Mouse (Mus musculus) stomach, embryonic 14.5 days (tissue): ENCODE results near the gene Nkiras1. TPM values are rescaled to one million over a fixed set of nuclear protein-coding genes. Genes with fewer than 3 reads are reported as not detected.
A peak's percentile ranks its signal among the peaks of the same experiment; 100 is the strongest.

Experiments
- ATAC-seq: fragments of 200-750 bp; cut with Nextera tagmentation; 2 replicates; pipeline ENCODE4 v1.8.0; 2017; ENCODE audit warnings: low read depth, moderate TSS enrichment; ENCODE audit not compliant: insufficient number of reproducible peaks, insufficient read depth, low FRiP score
- H3K27ac ChIP-seq: fragments of 300-500 bp; sonication (generic); 2 replicates; pipeline ENCODE4 v1.5.1; 2014; ENCODE audit warnings: mild to moderate bottlenecking, low read length, moderate library complexity, mixed read lengths
- H3K27me3 ChIP-seq: fragments of 300-500 bp; sonication (generic); 2 replicates; pipeline ENCODE4 v1.6.1; 2014; ENCODE audit warnings: low read length, control low read depth, mixed read lengths; ENCODE audit not compliant: control insufficient read depth, insufficient read depth
- H3K36me3 ChIP-seq: fragments of 300-500 bp; sonication (generic); 2 replicates; pipeline ENCODE4 v1.6.1; 2014; ENCODE audit warnings: mild to moderate bottlenecking, control low read depth, low read length, moderate library complexity, mixed read lengths; ENCODE audit not compliant: control insufficient read depth, insufficient read depth
- H3K4me1 ChIP-seq: fragments of 300-500 bp; sonication (generic); 2 replicates; pipeline ENCODE4 v1.6.1; 2014; ENCODE audit warnings: low read length, control low read depth, mixed read lengths; ENCODE audit not compliant: control insufficient read depth, insufficient read depth
- H3K4me2 ChIP-seq: fragments of 300-500 bp; sonication (generic); replicated peaks from 2 replicates; pipeline ENCODE4 v1.6.1; 2014; ENCODE audit warnings: low read depth, low read length, control low read depth
- H3K4me3 ChIP-seq: fragments of 300-500 bp; sonication (generic); 2 replicates; pipeline ENCODE4 v1.5.1; 2014; ENCODE audit warnings: low read depth, low read length, control low read depth
- H3K9ac ChIP-seq: fragments of 300-500 bp; sonication (generic); replicated peaks from 2 replicates; pipeline ENCODE4 v1.6.1; 2014; ENCODE audit warnings: low read depth, mild to moderate bottlenecking, control low read depth, low read length, moderate library complexity, mixed read lengths
- H3K9me3 ChIP-seq: fragments of 300-500 bp; sonication (generic); 2 replicates; pipeline ENCODE4 v1.6.1; 2016; ENCODE audit warnings: low read depth, low read length, control low read depth; ENCODE audit not compliant: control insufficient read depth
- WGBS: fragments of 180-500 bp; shearing (Covaris S2); extraction: QIAGEN DNeasy Blood & Tissue Kit; methylation state at CpG from one replicate; pipeline ENCODE4 v1.1.7; 2014; 5-methylcytosine and 5-hydroxymethylcytosine counted together
- polyA plus RNA-seq: library from polyadenylated mRNA; unstranded; fragments of >200 nt; fragmentation: Nextera tagmentation; extraction: Ambion mirVana; gene quantifications from 2 replicates; pipeline ENCODE4 v1.2.1, GENCODE M21; 2014

Nkiras1 gene
- polyA plus RNA-seq, 1 experiment from 2014 or later, result 19.0 TPM

- H3K4me2 ChIP-seq, result no peak overlapping the region
- H3K27me3 ChIP-seq, result no peaks in the 10 kb centered on the region
- no peaks in the 10 kb centered on the region for H3K4me1 ChIP-seq
- H3K36me3 ChIP-seq, result 0 out of 2 replicates have a peak, but pooled peaks cover 4% of the 10 kb centered on the region
- H3K9me3 ChIP-seq, result no peaks in the 10 kb centered on the region
- no peak overlapping the region for H3K4me3 ChIP-seq
- 68% methylated on average over 11 of the region's 11 CpGs for WGBS
- H3K27ac ChIP-seq, result no peak overlapping the region
- no peak overlapping the region for H3K9ac ChIP-seq
- ATAC-seq, result no peak
Measured at GRCm38 (mm10) chr14:18317457-18318411, 46.8 kb downstream of the Nkiras1 start.

DNA sequence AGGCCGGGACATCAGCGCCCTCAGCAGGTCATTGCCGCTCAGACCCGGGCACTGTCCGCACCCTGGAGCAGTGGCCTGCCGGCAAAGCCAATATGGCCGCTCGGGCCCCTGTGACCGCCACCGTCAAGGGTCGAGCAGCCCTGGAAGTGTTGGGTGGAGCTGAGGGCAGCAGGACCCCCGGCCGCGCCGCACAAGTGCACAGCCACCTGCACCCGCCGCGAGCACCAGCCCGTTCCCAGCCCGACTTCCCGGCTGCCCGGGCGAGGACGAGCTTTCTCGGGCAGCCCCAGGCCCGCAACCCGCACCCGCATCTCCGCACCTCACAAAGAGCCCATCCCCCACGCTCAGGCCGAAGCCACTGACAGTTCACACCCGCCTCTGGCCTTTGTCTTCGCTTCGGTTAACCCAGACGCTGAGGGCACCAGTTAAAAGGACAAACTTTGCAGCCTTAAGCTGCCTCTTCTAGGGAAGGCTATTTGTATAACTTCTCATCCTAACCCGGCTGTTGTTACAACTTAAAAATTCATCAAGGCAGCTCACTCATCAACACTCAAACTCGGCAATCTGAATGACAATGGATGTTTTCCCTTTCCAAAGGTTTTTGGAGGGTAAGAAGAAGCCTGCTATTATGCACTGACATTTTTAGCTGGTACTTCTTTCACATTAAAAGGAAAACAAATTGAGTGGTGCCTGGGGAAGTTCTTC, 56.2 kb downstream of the Nkiras1 start:
- no peak overlapping the region for H3K27ac ChIP-seq
- peak overlapping the region; percentile 75 for H3K4me2 ChIP-seq
- H3K9ac ChIP-seq, result peak overlapping the region; percentile 30; the same call in 1 of the 2 replicates
- no peaks in the 10 kb centered on the region for H3K27me3 ChIP-seq
- peaks cover 9% of the 10 kb centered on the region; the same call in 1 of the 2 replicates for H3K36me3 ChIP-seq
- H3K9me3 ChIP-seq, result no peaks in the 10 kb centered on the region
- peak; percentile 29; the same call in 1 of the 2 replicates for ATAC-seq
- WGBS, result 3% methylated on average over 37 of the region's 37 CpGs
- peak overlapping the region; percentile 34 for H3K4me3 ChIP-seq
- peaks cover 16% of the 10 kb centered on the region for H3K4me1 ChIP-seq

DNA sequence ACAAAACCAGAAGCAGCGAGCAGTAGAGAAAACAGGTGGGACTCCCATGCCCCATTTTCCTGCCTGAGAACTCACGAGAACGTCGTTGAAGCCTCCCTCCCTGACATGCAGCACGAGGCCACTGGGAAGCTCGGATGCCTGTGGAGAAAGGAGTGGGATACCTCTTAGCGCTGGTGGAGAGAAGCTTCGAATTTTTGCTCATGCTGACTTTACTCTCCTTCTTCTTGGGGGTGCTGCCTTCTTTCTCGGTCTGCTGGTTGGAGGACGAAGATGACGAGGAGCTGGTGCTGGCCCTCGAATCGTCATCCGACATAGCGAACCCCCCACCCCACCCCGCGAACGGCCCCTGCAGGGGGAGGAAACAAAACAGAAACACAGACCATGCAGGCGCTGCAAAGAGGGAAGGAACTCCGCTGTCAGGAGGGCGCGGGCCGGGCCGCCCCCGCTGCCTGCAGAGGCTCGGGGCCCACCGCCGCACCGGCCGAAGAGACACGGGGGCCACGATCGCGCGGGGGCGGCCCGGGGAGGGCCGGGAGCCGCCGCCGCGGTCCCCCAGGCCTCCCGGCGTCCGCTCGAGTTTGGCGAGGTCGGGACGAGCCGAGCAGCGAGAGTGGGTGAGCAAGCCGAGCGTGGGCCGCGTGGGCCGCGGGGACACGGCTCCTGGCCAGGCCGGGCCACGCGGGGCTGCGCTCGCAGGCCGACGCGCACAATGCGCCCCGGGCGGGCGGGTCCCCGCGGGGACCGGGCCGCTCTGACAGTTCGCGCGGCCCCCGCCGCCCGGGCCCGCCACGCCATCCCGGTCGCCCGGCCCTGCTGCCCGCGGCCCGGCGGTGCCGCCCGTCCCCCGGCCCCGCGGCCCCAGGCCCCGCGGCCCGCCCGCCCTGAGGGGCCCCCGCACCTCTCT, 60.1 kb downstream of the Nkiras1 start:
- H3K4me3 ChIP-seq, result peak overlapping the region; percentile 85
- peak; percentile 68 for ATAC-seq
- under 1% methylated on average over 48 of the region's 99 CpGs for WGBS
- peaks cover 16% of the 10 kb centered on the region for H3K4me1 ChIP-seq
- H3K9ac ChIP-seq, result peak overlapping the region; percentile 98
- H3K36me3 ChIP-seq, result peaks cover 3% of the 10 kb centered on the region; the same call in 1 of the 2 replicates
- peak overlapping the region; percentile 65 for H3K4me2 ChIP-seq
- H3K27me3 ChIP-seq, result no peaks in the 10 kb centered on the region
- H3K27ac ChIP-seq, result peak overlapping the region; percentile 81
- no peaks in the 10 kb centered on the region for H3K9me3 ChIP-seq

GRCm38 (mm10) chr14:18331693-18332131, 60.8 kb downstream of the Nkiras1 start, which contains the start of gene Ube2e1:
Ube2e1 (minus strand) TSS chr14:18331859.
- H3K27ac ChIP-seq, result peak within 1 kb of the TSS; percentile 81
- H3K9me3 ChIP-seq, result no peaks in the 10 kb centered on the region
- whole genome bisulfite sequencing, result 1% methylated on average over 39 of the region's 39 CpGs
- H3K4me2 ChIP-seq, result peak within 1 kb of the TSS; percentile 65
- H3K36me3 ChIP-seq, result no peaks in the 10 kb centered on the region
- peaks cover 12% of the 10 kb centered on the region for H3K4me1 ChIP-seq
- H3K9ac ChIP-seq, result peak within 1 kb of the TSS; percentile 98
- ATAC-seq, result peak; percentile 86
- no peaks in the 10 kb centered on the region for H3K27me3 ChIP-seq
- peak within 1 kb of the TSS; percentile 85 for H3K4me3 ChIP-seq

Other genes with a start within 250 kb of the Nkiras1 start
- gene Nr1d2, start 32.0 kb upstream of the Nkiras1 start, polyA plus RNA-seq, result 9.9 and 12.9 TPM in 2 replicates
- 520 and 544 TPM in 2 replicates for gene Rpl15, start 255 bp downstream of the Nkiras1 start, polyA plus RNA-seq
- 53.7 and 54.3 TPM in 2 replicates for gene Ube2e1, start 60.7 kb downstream of the Nkiras1 start, polyA plus RNA-seq